Mouse (Mus musculus) left cerebral cortex, postnatal 14 days (tissue): ENCODE measurements at regions not wholly inside any gene's neighbourhood (a gene's known extent, or its start where the extent isn't known, plus 50 kb on each side); places are given as distances from the start of the nearest gene placed in this dataset.
A peak's percentile ranks its signal among the peaks of the same experiment; 100 is the strongest.

Experiments used
- DNase-seq, 2 experiments: peaks; one replicate each; pipeline ENCODE4 v3.0.0; 2021 to 2022; ENCODE audit warnings: low spot score in 2 of 2, mixed read lengths in 1 of 2
- intact Hi-C: fragments of 180-260 bp; cut with DNase I; formaldehyde crosslinking; loops from one replicate; pipeline ENCODE4 v1.15.1; 2025

DNA sequence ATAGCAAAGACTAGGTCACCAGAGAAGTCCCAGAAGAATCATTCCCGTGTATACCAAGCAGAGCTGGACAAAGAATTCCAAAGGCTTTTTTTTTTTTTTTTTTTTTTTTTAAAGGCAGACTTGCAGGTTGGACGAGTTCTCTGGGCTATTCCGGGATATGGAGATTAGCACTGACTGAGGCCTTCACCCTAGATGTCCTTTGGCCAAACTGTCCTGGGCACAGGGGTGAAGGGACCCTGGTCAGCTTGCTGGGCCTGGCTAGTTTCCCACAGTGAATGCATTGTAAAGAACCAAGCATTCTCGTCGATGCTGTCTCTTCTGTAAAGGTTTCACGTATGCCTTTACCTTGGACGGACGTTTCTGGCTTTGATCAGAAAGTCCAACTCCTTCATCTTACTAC is 128.2 kb upstream of the Map3k1 start:
- intact Hi-C loops = no loop called here

DNA sequence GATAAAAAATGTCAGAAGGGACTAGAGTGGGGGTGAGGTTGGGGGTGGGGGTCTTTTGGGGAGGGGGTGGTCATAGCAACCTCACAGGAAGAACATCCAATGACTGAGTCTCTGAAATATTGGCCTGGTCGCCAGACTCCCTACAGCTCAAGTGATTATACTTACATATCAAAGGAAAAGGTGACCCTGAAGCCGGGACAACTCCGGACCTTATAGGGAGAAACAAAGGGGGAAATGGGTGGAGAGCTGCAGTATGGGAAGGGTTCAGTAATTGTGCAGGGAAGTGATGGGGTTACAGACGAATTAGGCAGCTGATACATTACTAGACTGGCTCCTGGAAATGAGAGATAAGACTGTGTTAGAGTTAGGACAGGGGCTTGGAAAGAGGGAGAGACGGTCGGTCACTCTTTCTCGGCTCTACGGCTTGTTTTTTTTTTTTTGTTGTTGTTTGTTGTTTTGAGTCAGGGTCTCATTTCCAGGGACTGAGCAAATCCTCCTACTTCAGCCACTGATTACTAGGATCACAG is 130.2 kb upstream of the Map3k1 start:
- intact Hi-C loops = no loop called here

More for the DNA sequence above, 128.2 kb upstream of the Map3k1 start:
- DNase-seq = no peak

DNA sequence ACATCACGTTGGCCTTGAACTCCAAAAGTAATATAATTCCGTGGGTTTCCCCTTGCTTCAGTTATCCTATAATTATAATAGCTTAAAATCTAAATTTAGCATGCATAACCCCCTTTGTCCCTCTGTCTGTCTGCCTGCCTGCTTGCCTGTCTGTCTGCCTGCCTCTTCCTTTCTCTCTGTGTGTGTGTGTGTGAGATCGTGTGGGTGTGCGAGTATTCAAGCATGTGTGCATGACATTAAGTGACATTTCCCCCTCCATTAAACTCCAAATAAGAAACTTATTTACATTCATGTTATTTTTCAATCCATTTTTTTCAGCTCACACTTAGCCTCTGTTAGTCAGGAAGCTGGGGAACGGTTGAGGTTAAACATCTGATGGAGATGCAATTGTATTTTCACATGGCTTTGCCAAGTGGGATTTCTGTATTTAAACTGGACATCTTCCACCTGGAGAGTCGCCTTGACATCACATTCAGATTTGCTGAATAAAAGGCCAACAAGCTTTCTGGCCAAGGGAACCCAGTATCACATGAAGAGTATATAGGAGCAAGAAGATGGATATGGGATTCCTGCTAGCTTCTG is 130.8 kb upstream of the Map3k1 start:
- DNase-seq = no peak
- intact Hi-C loops = no loop called here

More for the DNA sequence above, 130.2 kb upstream of the Map3k1 start:
- DNase-seq = no peak

DNA sequence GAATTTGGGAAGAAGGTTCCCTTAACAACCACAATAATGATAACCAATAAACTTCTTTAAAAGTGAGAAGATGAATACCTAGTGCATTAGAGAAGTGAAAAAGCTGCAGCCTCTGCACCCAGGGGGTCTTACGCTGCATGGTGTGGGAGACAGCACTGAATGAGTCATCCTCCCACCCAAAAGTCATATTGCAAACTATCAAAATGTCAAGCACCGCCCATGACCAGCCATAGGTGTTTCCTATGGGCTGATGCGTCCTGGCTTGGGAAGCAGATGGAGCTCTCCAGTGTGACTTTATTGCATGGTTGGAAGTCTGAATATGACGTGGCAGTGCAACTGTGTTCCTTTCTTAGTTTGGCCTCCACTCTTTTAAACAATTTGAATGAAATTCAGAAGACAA is 131.5 kb upstream of the Map3k1 start:
- intact Hi-C loops = no loop called here
- DNase-seq = no peak

DNA sequence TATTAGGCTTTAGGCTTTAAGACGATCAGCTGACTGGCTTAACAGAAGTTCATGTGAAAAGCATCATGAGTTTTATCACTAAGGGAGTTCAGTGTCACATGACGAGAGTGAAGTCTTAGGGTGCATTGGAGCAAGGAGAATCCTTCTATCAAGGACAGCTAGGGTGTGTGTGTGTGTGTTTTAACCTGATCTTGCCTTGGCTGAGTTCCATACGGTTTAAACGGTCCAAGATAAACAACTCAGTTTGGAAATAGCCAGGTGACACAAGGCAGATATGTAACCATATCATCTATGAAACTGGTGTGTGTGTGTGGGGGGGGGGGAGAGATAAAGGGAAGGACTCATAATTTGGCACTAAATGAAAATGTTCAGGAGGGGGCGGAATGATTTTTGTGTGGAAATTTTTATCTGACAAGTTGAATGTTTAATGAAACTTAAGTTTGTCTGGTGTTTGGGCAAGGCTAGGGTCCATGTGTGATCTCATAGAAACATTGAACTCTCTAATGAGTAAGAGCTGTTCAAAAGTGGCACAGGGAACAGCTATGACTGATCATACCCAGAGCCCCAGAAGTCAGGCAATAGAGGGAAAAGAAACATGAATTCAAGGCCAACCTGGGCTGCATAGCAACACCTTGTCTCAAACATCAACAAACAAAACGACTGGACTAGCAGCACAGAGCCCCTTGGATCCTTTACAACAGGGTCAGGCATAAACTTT is 132.2 kb upstream of the Map3k1 start:
- DNase-seq = no peak
- intact Hi-C loops = no loop called here

DNA sequence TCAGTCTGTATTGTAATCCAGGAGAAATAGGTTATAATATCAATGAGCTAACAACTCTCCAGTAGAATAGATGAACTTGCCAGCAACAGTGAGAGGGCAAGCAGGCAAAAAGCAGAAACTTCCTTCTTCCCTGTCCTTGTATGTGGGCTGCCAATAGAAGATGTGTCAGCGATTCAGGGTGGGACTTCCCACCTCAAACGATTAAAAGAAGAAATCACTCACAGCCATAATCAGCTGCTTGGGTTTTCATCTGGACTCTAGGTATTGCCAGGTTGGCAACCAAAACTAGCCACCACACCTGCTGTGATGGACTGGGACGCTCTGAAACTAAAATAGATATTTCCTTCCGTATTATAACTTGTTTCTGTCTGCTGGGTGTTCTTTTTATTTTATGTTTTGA is 133.2 kb upstream of the Map3k1 start:
- no peak for DNase-seq
- intact Hi-C loops = no loop called here

DNA sequence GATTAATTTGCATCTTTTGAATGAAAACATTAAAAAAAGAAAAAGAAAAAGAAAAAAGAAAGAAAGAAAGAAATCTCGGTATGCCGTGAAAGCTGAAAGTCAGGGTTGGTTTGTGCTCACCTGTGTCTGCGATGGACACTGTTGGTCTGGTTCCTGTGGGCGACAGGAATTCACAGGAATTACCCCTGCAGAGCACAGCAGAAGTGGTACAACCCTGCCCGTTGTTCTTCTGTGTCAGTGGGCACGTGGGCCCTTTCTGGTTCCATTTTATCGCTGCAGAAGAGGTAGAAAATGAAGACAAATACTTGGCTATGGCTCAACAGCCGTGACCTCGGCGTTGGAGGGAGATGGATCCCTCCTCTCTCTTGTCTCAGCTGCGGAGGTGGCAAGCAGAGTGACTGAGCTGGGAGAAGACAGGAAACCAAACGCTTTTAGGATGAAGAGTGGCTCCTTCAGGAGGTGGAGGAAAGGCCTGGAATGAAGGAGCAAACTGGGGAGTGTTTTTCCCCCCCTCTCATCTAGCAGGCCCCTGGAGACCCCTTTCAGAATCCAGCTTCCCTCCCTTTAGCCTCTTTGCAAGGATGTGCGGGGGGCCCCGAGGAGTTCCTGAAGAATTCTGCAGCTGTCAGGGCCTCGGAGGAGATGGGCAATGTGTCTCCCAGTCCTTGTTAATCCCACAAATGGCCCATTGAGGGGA is 134.7 kb upstream of the Map3k1 start:
- intact Hi-C loops = no loop called here
- DNase-seq = peak; percentile 9 to 17

DNA sequence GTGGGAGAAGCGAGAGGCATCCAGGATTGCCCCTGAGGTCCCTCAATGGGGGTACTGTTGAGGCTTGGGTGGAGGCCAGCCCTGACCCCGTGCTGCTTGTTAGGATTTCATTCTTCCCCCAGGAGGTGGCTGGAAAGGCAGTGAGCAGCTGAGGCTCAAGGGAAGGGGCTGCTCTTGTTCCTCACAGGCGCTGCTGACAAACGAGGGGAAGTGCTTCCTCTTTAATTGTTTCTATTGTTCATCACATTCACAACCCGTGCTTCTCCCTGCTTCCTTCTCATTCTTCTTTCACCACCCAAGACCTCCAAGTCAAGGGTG is 135.3 kb upstream of the Map3k1 start:
- peak; percentile 55 to 56 for DNase-seq
- intact Hi-C loops = no loop called here

DNA sequence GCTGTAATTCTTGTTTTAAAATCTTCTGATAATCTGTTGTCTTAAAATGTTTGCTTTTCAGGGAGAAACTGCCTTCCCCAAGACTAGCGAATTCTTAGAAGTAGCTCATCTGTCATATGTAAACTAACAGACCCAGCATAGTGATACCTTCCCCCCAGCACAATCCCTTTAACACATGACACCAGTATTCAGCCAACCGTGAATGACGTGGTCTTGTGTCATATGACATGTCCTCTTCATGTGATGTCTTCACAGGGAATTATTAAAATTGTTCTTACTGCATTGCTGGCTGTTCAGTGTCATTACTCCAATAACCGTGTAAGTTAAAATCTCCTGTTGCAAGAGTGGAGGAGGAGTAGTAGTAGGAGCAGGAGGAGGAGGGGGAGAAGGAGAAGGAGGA is 137.5 kb upstream of the Map3k1 start:
- intact Hi-C loops = no loop called here
- DNase-seq = no peak

DNA sequence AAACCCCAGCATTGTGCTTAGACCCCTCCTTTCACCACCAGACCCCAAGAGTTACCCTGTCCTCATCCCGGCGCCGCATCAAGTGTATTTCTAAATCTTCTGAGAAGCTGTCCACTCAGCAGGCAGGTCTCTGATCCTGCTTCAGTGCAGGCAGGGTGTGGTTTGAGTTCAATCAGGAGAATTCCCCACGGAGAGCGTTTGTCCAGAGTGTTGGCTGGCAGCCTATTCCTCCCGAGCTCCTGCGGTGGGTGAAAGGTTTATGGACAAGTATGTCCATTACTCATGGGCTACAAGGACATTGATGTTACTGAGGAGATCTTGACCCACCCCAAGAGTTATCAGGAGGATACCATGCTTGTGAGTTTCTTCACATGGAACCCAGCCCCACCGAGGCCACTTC is 138.0 kb upstream of the Map3k1 start:
- DNase-seq = no peak
- intact Hi-C loops = no loop called here

DNA sequence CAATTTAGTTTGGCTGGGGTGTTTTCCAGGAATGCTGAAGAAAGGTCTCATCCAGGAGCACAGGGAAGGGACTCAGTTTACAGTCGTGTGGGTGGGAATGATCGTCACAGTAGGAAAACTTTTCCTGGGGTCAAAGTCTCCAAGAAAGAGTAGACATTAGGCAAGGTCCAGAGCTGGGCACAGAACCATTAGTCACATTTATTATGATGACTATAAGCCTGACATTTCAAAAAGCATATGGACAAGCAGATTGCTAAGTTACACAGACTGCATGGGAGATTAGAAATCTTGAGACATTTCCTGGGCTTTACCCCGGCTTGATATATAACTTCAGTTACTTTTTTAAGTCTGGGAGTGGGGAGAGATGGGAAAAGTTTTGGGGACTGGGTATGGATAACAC is 139.6 kb upstream of the Map3k1 start:
- intact Hi-C loops = no loop called here
- DNase-seq = no peak

DNA sequence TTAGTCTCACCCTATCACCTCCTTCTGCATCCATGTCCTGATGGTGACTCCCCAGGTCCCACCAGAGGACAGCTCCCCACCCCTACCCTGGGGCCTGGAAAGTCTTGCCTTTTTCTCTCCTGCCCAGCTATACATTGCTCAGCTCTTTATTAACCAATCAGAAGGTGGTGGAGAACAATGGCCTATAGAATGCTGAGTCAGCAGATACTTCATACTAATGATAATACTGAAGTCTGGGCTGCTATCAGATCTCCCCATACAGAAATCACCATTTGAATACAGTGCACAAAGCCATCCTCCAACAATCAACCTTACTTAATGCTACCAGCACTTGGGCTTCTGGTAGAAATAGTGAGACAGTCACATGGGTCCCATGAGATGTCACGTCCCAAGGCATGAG is 141.2 kb upstream of the Map3k1 start:
- DNase-seq = no peak
- intact Hi-C loops = no loop called here

DNA sequence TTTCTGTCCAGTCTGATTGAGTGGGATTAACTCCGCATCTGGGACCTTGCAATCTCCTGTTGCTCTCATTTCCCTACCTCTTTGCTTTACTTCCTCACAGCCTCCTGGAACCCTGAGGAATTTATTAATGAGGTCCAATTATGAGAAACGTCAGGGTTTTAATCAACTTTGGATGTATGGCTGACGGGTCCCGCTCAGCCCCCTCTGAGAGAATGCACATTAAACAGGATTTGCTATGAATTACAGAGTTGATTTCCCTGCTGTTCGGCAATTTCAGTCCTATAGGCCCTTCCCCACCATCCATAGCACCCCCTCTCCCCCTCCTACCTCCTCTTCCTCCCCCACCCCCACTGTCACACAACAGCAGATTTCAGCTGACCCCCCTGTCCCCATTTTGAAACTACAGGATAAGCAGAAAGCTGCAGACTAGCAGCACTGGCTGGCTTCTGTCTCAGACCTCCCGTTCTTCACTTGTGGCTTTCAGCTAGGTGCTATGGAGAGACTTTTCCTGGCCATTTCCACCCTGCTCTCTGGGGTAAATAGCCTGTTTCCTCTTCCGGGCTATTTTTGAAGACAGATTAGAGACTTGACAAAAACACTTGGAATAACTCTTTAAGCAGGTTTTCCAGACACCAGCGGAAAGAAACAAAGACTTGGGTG is 145.2 kb upstream of the Map3k1 start:
- no peak for DNase-seq
- intact Hi-C loops = no loop called here

DNA sequence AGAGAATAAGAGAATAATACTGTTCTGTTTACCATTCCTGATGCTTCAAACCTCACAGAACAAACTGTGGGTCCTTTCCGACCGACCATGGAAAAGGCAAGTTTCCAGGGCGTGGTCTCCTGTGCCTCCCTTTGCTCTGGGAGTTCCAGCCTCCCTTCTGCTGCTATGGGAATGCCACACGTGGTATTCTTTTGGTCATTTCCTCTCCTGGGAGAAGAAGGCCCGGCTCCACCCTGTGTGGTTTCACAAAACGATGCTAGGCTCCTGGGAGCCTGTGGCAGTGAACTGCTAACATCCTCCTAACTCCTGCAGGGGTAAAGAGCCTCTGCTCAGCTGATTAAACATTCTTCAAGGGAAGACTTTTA is 145.7 kb upstream of the Map3k1 start:
- intact Hi-C loops = no loop called here
- no peak for DNase-seq

DNA sequence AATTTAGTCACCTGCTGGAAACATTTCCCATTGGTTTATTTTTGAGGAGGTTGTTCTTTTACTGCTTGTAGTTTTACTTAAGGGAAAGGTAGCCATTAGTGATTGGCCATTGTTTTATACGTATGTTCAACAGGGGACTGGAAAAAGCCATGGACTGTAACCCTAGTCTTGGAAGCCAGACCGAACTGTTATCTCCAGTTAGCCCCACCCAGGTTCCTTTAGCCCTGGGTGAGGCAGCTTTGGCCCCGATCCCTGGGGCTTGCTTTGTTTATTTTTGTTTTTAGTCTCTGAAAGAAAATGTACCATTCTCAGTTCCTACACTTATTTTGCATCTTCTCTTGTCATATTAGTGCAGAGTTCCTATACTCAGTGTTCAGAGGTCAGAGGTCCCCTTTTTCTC is 148.3 kb upstream of the Map3k1 start:
- intact Hi-C loops = no loop called here
- no peak for DNase-seq

DNA sequence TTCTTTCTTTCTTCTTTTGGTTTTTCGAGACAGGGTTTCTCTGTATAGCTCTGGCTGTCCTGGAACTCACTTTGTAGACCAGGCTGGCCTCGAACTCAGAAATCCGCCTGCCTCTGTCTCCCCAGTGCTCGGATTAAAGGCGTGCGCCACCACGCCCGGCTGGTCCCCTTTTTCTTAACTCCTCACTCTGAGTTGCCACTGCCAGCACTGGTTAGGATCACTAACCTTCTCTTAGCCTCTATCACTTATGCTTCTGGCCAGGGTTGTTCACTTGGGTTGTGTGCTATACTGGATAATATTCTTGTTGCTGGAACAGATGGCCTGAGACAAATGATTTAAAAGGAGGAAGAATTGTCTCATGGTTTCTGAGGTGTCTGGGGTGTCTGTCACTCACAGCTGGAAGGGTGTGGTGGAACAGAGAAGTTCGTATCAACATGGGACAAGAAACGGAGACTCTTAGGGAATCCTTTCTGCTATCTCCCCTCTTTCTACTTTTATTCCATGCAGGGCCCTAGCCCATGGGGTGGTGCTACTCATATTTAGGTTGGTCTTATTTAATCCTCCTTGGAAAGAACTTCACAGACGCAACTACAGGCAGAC is 149.0 kb upstream of the Map3k1 start:
- no peak for DNase-seq
- intact Hi-C loops = no loop called here

DNA sequence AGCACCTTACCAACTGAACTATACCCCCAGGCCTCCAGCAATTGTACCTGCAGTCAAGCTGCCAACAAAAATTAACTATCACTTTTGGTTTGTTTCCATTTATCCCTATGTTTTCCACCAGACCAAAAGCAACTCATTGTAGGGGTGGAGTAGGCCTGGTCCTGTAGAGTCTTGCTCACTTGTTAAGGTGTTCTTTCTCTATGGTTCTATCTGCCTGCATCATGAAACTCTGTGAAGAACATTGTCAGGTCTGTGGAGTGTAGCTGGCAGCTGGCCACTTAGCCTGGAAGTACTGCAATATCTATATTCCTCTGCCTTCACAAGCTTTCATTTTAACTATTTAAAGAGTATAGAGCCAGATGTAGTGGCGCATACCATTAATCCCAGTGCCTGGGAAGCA is 149.6 kb upstream of the Map3k1 start:
- intact Hi-C loops = no loop called here
- DNase-seq = no peak

DNA sequence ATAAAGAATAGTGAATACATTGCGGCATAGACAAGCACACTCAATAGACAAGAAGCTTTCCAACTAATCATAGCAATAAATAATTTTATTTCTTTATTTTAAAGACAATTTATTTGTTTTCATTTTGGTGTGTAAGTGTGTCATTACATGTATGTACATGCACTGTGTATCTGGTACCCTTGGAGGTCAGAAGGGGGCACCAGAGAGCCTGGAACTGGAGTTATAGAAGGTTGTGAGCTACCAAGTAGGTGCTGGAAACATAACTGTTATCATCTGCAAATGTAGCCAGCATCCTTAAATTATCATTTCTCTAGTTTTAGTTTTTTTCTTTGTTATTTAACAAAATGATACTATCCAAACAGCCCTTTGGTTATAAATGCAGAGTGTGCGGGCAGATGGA is 151.2 kb upstream of the Map3k1 start:
- no peak for DNase-seq
- intact Hi-C loops = no loop called here

DNA sequence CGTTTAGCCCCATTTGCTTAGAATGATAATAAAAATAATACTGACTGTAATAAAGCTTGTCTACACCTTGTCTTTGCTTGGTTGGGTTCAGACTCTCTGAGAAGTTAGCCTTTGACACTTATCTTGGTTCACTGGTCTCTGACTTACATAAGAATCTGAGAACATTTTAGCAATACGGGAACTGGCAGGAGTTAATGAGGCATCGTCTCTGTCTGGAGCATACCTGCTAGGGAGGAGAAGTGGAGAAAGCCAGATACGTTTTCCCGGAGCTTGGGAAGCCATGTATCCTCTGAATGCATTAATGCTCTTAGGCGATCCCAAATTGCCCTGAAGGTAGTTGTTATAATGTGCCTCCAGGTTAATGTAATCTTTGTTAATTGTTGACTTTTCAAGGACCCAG is 152.6 kb upstream of the Map3k1 start:
- no peak for DNase-seq
- intact Hi-C loops = no loop called here

DNA sequence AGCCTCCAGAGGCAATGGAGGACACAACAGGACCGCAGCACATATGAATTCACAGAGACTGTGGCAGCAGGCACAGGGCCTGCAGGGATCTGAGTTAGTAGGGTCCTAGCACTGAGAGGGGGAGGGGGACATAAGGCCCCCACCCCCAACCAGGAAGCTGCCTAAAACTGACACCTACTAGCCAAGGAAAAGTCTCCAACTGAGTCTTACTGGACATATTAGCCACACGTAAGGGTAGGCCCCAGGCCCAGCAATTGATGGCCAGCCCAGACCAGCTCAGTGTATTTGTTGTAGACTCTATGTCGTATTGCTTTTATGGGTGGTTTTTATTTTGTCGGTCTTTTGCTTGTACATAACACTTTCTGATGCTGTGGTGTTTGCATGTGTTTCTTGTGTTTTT is 153.4 kb upstream of the Map3k1 start:
- intact Hi-C loops = no loop called here
- DNase-seq = no peak
